Mouse (Mus musculus) forebrain, embryonic 14.5 days (tissue): ENCODE results near the gene Senp8. TPM values are rescaled to one million over a fixed set of nuclear protein-coding genes. Genes with fewer than 3 reads are reported as not detected.

ENCODE experiments used
- ATAC-seq: fragments of 200-750 bp; cut with Nextera tagmentation; 2 replicates; pipeline ENCODE4 v1.8.0; 2017; ENCODE audit warnings: mild to moderate bottlenecking, moderate library complexity
- DNase-seq: peaks from one replicate; pipeline ENCODE4 v3.0.0-alpha.2; 2015; ENCODE audit warnings: low spot score
- H3K27ac ChIP-seq: fragments of 300-500 bp; sonication (generic); 2 replicates; pipeline ENCODE4 v1.5.1; 2014; ENCODE audit warnings: low read depth, mild to moderate bottlenecking, control low read depth, low read length, moderate library complexity
- H3K27me3 ChIP-seq: fragments of 300-500 bp; sonication (generic); replicated peaks from 2 replicates; pipeline ENCODE4 v1.6.1; 2014; ENCODE audit warnings: low read length, control low read depth, mixed read lengths; ENCODE audit not compliant: control insufficient read depth, insufficient read depth
- H3K36me3 ChIP-seq: fragments of 300-500 bp; sonication (generic); 2 replicates; pipeline ENCODE4 v1.6.1; 2014; ENCODE audit warnings: low read length, control low read depth; ENCODE audit not compliant: control insufficient read depth, insufficient read depth
- H3K4me1 ChIP-seq: fragments of 300-500 bp; sonication (generic); 2 replicates; pipeline ENCODE4 v1.6.1; 2014; ENCODE audit warnings: antibody characterized with exemption, low read length, control low read depth; ENCODE audit not compliant: control insufficient read depth, insufficient read depth
- H3K4me2 ChIP-seq: fragments of 300-500 bp; sonication (generic); 2 replicates; pipeline ENCODE4 v1.6.1; 2014; ENCODE audit warnings: mild to moderate bottlenecking, control low read depth, low read length
- H3K4me3 ChIP-seq: fragments of 300-500 bp; sonication (generic); 2 replicates; pipeline ENCODE4 v1.5.1; 2014; ENCODE audit warnings: low read depth, low read length, control low read depth
- H3K9ac ChIP-seq: fragments of 300-500 bp; sonication (generic); 2 replicates; pipeline ENCODE4 v1.6.1; 2014; ENCODE audit warnings: mild to moderate bottlenecking, low read length, control low read depth, moderate library complexity
- H3K9me3 ChIP-seq: fragments of 300-500 bp; sonication (generic); replicated peaks from 2 replicates; pipeline ENCODE4 v1.6.1; 2016; ENCODE audit warnings: low read length, control low read depth, mixed read lengths; ENCODE audit not compliant: control insufficient read depth
- WGBS: fragments of 180-500 bp; shearing (Covaris S2); extraction: QIAGEN DNeasy Blood & Tissue Kit; methylation state at CpG from one replicate; pipeline ENCODE4 v1.1.7; 2014; 5-methylcytosine and 5-hydroxymethylcytosine counted together
- polyA plus RNA-seq: library from polyadenylated mRNA; unstranded; fragments of >200 nt; fragmentation: Nextera tagmentation; extraction: Ambion mirVana; gene quantifications from 2 replicates; pipeline ENCODE4 v1.2.1, GENCODE M21; 2014

Senp8 gene
- polyA plus RNA-seq, 1 experiment from 2014 or later, result 12.3 TPM

DNA sequence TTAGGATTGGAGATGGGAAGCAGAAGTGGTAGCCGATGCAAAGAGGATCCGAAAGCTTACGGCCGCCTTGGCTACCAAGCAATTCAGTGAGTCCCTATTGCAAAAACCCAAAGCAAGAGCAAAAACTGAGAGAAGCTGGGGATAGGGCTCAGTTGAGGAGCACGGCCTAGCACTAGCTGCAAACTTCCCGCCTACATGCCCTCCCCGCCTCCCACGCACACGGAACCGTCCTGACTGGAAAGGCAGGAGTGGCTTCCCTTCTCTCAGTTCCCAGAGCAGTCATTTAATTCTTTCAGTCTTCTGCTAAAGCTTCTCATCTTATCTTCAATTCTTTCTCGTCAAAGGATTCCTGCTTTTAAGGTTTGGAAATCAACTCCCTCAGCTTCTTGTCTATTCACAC, 1.5 kb downstream of the Senp8 start:
- Histone ChIP-seq H3K4me3 (no peak overlapping the region), H3K4me2 (no peak overlapping the region), H3K27ac (no peak overlapping the region), H3K9ac (no peak overlapping the region), H3K9me3 (no peaks in the 10 kb centered on the region), H3K36me3 (no peaks in the 10 kb centered on the region), H3K4me1 (peaks cover 6% of the 10 kb centered on the region; the same call in 1 of the 2 replicates), H3K27me3 (no peaks in the 10 kb centered on the region)
- 92% methylated on average over 11 of the region's 11 CpGs for WGBS
- ATAC-seq, result no peak
- DNase-seq, result no peak

DNA sequence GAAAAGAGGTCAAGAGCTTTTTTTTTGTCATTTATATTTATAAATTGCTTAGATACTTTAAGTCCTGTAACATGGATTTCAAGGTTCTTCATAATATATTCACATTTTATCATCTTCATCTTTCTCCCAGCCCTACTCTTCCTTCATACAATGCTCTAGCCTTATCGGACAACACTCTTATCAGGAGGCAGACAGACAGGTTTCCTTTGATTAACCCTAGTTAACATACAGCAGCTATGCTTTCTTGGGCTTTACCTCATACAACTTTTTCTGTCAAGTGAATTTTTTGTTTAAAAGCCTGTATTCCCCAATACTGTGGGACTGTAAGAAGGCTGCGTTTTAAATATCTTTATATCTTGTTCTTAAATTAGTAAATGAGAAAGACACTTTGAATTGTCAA, 2.1 kb downstream of the Senp8 start:
- no peak overlapping the region for H3K27ac ChIP-seq
- H3K4me3 ChIP-seq, result no peak overlapping the region
- H3K4me2 ChIP-seq, result no peak overlapping the region
- H3K9ac ChIP-seq, result no peak overlapping the region
- no peaks in the 10 kb centered on the region for H3K36me3 ChIP-seq
- DNase-seq, result no peak
- no peaks in the 10 kb centered on the region for H3K27me3 ChIP-seq
- WGBS, result 95% methylated on average over 2 of the region's 2 CpGs
- no peak for ATAC-seq
- peaks cover 6% of the 10 kb centered on the region; the same call in 1 of the 2 replicates for H3K4me1 ChIP-seq
- H3K9me3 ChIP-seq, result no peaks in the 10 kb centered on the region

- no peak for DNase-seq
- ATAC-seq, result no peak
Measured at GRCm38 (mm10) chr9:59743903-59744302, 6.6 kb downstream of the Senp8 start.

DNA sequence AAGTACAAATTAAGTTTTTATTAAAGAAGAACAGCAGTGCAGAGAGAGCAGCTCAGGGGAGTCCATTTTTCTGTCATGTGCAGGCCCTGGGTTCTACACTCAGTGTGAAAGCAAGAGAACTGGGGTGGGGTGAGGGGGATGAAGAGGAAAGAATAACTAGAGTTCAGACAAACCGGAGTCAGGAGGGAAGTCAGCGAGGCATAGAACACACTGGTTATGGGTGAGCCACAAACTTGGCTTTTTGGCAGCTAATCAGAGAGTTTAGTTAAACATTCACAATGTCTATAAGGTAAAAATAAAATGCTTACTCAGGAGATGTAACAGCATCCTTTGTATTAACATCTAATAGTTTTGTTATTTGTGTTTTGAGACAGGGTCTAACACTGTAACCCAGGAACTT, 9.9 kb downstream of the Senp8 start:
- Histone ChIP-seq H3K4me1 (no peaks in the 10 kb centered on the region), H3K9ac (no peak overlapping the region), H3K27me3 (no peaks in the 10 kb centered on the region), H3K9me3 (no peaks in the 10 kb centered on the region), H3K4me2 (no peak overlapping the region), H3K27ac (no peak overlapping the region), H3K36me3 (peaks cover 6% of the 10 kb centered on the region; the same call in 1 of the 2 replicates), H3K4me3 (no peak overlapping the region)
- WGBS, result 90% methylated on average over 2 of the region's 2 CpGs
- DNase-seq (no peak), ATAC-seq (no peak)

More at GRCm38 (mm10) chr9:59743903-59744302, 6.6 kb downstream of the Senp8 start:
- Histone ChIP-seq H3K9me3 (no peaks in the 10 kb centered on the region), H3K36me3 (no peaks in the 10 kb centered on the region), H3K4me1 (no peaks in the 10 kb centered on the region), H3K4me3 (no peak overlapping the region), H3K27me3 (no peaks in the 10 kb centered on the region), H3K4me2 (no peak overlapping the region), H3K9ac (no peak overlapping the region), H3K27ac (no peak overlapping the region)
- WGBS, result over 99% methylated on average over 3 of the region's 3 CpGs

GRCm38 (mm10) chr9:59735394-59735793, 15.1 kb downstream of the Senp8 start:
- Histone ChIP-seq H3K4me1 (no peaks in the 10 kb centered on the region), H3K9ac (no peak overlapping the region), H3K36me3 (peaks cover 6% of the 10 kb centered on the region; the same call in 1 of the 2 replicates), H3K4me3 (no peak overlapping the region), H3K4me2 (no peak overlapping the region), H3K9me3 (no peaks in the 10 kb centered on the region), H3K27me3 (no peaks in the 10 kb centered on the region), H3K27ac (no peak overlapping the region)
- ATAC-seq, result no peak
- no peak for DNase-seq
- 79% methylated on average over 4 of the region's 4 CpGs for WGBS

DNA sequence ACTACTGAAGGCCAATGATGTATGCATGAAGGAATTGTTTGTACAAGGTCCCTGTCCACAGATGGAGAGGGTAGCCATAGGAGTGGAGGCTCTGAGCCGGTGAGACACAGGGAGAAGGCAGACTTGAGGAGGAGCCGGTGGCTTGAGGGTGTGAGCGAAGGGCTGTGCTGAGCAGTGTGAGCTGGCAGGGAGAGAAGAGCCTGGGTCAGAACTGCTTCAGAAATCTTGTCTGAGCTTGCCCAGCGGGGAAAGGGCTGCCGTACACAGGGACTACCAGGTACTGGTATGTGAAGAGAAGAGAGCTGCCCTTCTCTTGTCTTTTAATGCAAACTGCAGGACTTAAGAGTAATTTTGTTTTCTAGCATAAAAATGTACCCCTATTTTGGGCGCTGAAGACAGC, 17.4 kb downstream of the Senp8 start:
- Histone ChIP-seq H3K4me3 (no peak overlapping the region), H3K9me3 (no peaks in the 10 kb centered on the region), H3K4me1 (no peaks in the 10 kb centered on the region), H3K36me3 (peaks cover 6% of the 10 kb centered on the region; the same call in 1 of the 2 replicates), H3K27me3 (no peaks in the 10 kb centered on the region), H3K27ac (no peak overlapping the region), H3K9ac (no peak overlapping the region), H3K4me2 (no peak overlapping the region)
- 77% methylated on average over 6 of the region's 6 CpGs for WGBS
- no peak for DNase-seq
- no peak for ATAC-seq

GRCm38 (mm10) chr9:59731136-59731535, 19.4 kb downstream of the Senp8 start:
- no peaks in the 10 kb centered on the region for H3K4me1 ChIP-seq

DNA sequence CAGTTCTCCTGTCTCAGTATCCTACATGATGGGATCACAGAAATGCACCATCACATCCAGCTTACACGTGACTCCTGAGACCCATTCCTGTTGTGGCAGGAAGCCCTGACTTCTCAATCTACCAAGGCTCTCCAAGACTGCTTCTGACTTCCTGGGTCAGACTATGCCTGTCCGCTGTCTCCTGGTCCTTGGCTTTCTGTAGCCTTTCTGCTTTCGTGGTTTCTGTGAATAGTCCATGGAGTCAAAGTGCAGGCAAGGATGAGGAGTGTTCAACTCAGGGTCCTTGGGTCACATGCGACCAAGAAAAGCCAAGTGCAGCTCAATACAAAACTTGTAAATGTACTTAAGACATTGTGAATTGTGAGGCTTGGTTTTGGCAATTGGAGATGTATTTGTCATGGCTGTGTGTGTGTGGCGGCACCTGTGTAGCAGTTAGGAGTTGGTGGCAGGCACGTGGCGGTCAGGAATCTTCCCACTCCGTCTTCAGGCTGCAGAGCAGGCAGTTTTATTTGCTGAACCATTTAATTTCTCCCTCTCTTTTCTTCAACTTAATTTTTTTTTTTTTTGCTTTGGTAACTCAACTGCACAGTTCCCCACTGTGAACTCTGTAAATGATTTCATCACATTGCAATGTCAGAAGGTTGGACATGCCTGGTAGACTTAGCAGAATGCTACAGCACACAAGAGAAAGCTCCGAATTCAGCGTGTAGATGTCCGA, 22.8 kb downstream of the Senp8 start:
- no peaks in the 10 kb centered on the region for H3K9me3 ChIP-seq
- H3K9ac ChIP-seq, result no peak overlapping the region
- 91% methylated on average over 11 of the region's 11 CpGs for WGBS
- H3K4me1 ChIP-seq, result peaks cover 11% of the 10 kb centered on the region
- H3K4me3 ChIP-seq, result no peak overlapping the region
- DNase-seq (no peak), ATAC-seq (no peak)
- H3K4me2 ChIP-seq, result no peak overlapping the region
- no peaks in the 10 kb centered on the region for H3K36me3 ChIP-seq
- no peaks in the 10 kb centered on the region for H3K27me3 ChIP-seq
- H3K27ac ChIP-seq, result no peak overlapping the region

More at GRCm38 (mm10) chr9:59731136-59731535, 19.4 kb downstream of the Senp8 start:
- Histone ChIP-seq H3K4me3 (no peak overlapping the region), H3K9me3 (no peaks in the 10 kb centered on the region), H3K36me3 (no peaks in the 10 kb centered on the region), H3K27me3 (no peaks in the 10 kb centered on the region), H3K9ac (no peak overlapping the region), H3K27ac (no peak overlapping the region), H3K4me2 (no peak overlapping the region)
- no peak for DNase-seq
- ATAC-seq, result no peak
- 90% methylated on average over 5 of the region's 5 CpGs for WGBS

DNA sequence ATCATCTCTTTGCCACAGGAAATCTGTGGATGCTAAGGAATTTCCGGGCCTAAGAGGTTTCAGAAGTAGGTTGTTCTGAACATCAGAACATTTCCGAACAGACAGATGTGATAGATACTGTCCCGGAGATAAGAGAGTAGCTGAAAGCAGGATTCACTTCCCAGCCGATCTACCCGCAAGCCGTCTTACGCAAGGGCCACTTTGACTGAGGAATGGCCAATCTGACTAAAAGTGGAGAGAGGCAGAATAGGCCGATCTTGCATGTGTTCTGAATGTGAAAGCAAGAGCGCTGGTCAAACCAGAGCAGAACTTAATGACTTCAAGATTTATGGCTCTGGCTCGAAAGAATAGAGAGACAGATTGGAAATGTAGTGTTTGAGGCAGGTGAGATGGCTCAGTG, 25.0 kb downstream of the Senp8 start:
- Histone ChIP-seq H3K4me2 (no peak overlapping the region), H3K36me3 (no peaks in the 10 kb centered on the region), H3K9me3 (no peaks in the 10 kb centered on the region), H3K4me3 (no peak overlapping the region), H3K9ac (no peak overlapping the region), H3K27ac (no peak overlapping the region), H3K27me3 (no peaks in the 10 kb centered on the region), H3K4me1 (peaks cover 11% of the 10 kb centered on the region)
- no peak for ATAC-seq
- WGBS, result 94% methylated on average over 10 of the region's 10 CpGs
- no peak for DNase-seq
